Mouse (Mus musculus) intestine, embryonic 14.5 days (tissue): ENCODE results near the gene Cd79b. TPM values are rescaled to one million over a fixed set of nuclear protein-coding genes. Genes with fewer than 3 reads are reported as not detected.

Source experiments
- ATAC-seq: fragments of 200-750 bp; cut with Nextera tagmentation; replicated peaks from 2 replicates; pipeline ENCODE4 v1.8.0; 2017; ENCODE audit warnings: low read depth, moderate number of reproducible peaks, moderate TSS enrichment, moderate library complexity; ENCODE audit not compliant: low FRiP score, low TSS enrichment
- DNase-seq: peaks from one replicate; pipeline ENCODE4 v3.0.0-alpha.2; 2018; ENCODE audit warnings: low spot score
- H3K27ac ChIP-seq: fragments of 300-500 bp; sonication (generic); 2 replicates; pipeline ENCODE4 v1.5.1; 2014; ENCODE audit warnings: low read depth, mild to moderate bottlenecking, control low read depth
- H3K27me3 ChIP-seq: fragments of 300-500 bp; sonication (generic); replicated peaks from 2 replicates; pipeline ENCODE4 v1.6.1; 2014; ENCODE audit warnings: low read length, control low read depth; ENCODE audit not compliant: control insufficient read depth, insufficient read depth
- H3K36me3 ChIP-seq: fragments of 300-500 bp; sonication (generic); 2 replicates; pipeline ENCODE4 v1.6.1; 2014; ENCODE audit warnings: low read length, control low read depth; ENCODE audit not compliant: control insufficient read depth, insufficient read depth
- H3K4me1 ChIP-seq: fragments of 300-500 bp; sonication (generic); replicated peaks from 2 replicates; pipeline ENCODE4 v1.6.1; 2014; ENCODE audit warnings: low read length, control low read depth, mixed read lengths; ENCODE audit not compliant: control insufficient read depth, insufficient read depth
- H3K4me2 ChIP-seq: fragments of 300-500 bp; sonication (generic); 2 replicates; pipeline ENCODE4 v1.6.1; 2014; ENCODE audit warnings: low read length
- H3K4me3 ChIP-seq: fragments of 300-500 bp; sonication (generic); 2 replicates; pipeline ENCODE4 v1.5.1; 2014; ENCODE audit warnings: low read depth, low read length, control low read depth, mixed read lengths
- H3K9ac ChIP-seq: fragments of 300-500 bp; sonication (generic); 2 replicates; pipeline ENCODE4 v1.6.1; 2014; ENCODE audit warnings: mild to moderate bottlenecking, low read length
- H3K9me3 ChIP-seq: fragments of 300-500 bp; sonication (generic); 2 replicates; pipeline ENCODE4 v1.6.1; 2016; ENCODE audit warnings: low read length, control low read depth; ENCODE audit not compliant: control insufficient read depth
- WGBS: fragments of 180-500 bp; shearing (Covaris S2); extraction: QIAGEN DNeasy Blood & Tissue Kit; methylation state at CpG from one replicate; pipeline ENCODE4 v1.1.7; 2014; 5-methylcytosine and 5-hydroxymethylcytosine counted together
- polyA plus RNA-seq: library from polyadenylated mRNA; unstranded; fragments of >200 nt; fragmentation: Nextera tagmentation; extraction: Ambion mirVana; gene quantifications from 2 replicates; pipeline ENCODE4 v1.2.1, GENCODE M21; 2014

Cd79b gene
- polyA plus RNA-seq: 3.8 and 4.2 TPM in 2 replicates

GRCm38 (mm10) chr11:106314333-106314812 is at the start of gene Cd79b:
Gene Cd79b, minus strand, starts transcription at chr11:106314762.
- Histone ChIP-seq H3K9me3 (no peaks in the 10 kb centered on the region), H3K4me1 (peaks cover 19% of the 10 kb centered on the region), H3K27ac (no peak within 1 kb of the TSS), H3K4me3 (no peak within 1 kb of the TSS), H3K27me3 (no peaks in the 10 kb centered on the region), H3K4me2 (no peak within 1 kb of the TSS), H3K36me3 (no peaks in the 10 kb centered on the region), H3K9ac (no peak within 1 kb of the TSS)
- DNase-seq (no peak), ATAC-seq (no peak)
- 52% methylated on average over 9 of the region's 9 CpGs for WGBS

- Histone ChIP-seq H3K9ac (no peak overlapping the region), H3K4me3 (no peak overlapping the region), H3K36me3 (no peaks in the 10 kb centered on the region), H3K27ac (no peak overlapping the region), H3K9me3 (no peaks in the 10 kb centered on the region), H3K27me3 (no peaks in the 10 kb centered on the region), H3K4me2 (no peak overlapping the region), H3K4me1 (no peaks in the 10 kb centered on the region)
- 27% methylated on average over 5 of the region's 5 CpGs for WGBS
- ATAC-seq (no peak), DNase-seq (no peak)
Observed at GRCm38 (mm10) chr11:106359350-106359749, 44.8 kb upstream of the Cd79b start.

- DNase-seq: no peak
Observed at GRCm38 (mm10) chr11:106355382-106356128, 41.0 kb upstream of the Cd79b start.

GRCm38 (mm10) chr11:106354181-106354580 is 39.6 kb upstream of the Cd79b start:
- Histone ChIP-seq H3K4me2 (no peak overlapping the region), H3K4me1 (no peaks in the 10 kb centered on the region), H3K9me3 (no peaks in the 10 kb centered on the region), H3K9ac (no peak overlapping the region), H3K36me3 (no peaks in the 10 kb centered on the region), H3K27me3 (no peaks in the 10 kb centered on the region), H3K4me3 (no peak overlapping the region), H3K27ac (no peak overlapping the region)
- ATAC-seq (no peak), DNase-seq (no peak)
- 57% methylated on average over 1 of the region's 1 CpGs for WGBS

More at GRCm38 (mm10) chr11:106355382-106356128, 41.0 kb upstream of the Cd79b start:
- no peaks in the 10 kb centered on the region for H3K36me3 ChIP-seq
- no peaks in the 10 kb centered on the region for H3K27me3 ChIP-seq
- no peak overlapping the region for H3K9ac ChIP-seq
- H3K4me1 ChIP-seq: no peaks in the 10 kb centered on the region
- H3K4me2 ChIP-seq: no peak overlapping the region
- no peaks in the 10 kb centered on the region for H3K9me3 ChIP-seq
- no peak overlapping the region for H3K4me3 ChIP-seq
- 50% methylated on average over 19 of the region's 19 CpGs for WGBS
- no peak overlapping the region for H3K27ac ChIP-seq
- no peak for ATAC-seq

- ATAC-seq: no peak
- Histone ChIP-seq H3K27me3 (no peaks in the 10 kb centered on the region), H3K4me1 (no peaks in the 10 kb centered on the region), H3K4me2 (no peak within 1 kb of the TSS), H3K36me3 (no peaks in the 10 kb centered on the region), H3K27ac (no peak within 1 kb of the TSS), H3K9ac (no peak within 1 kb of the TSS), H3K9me3 (no peaks in the 10 kb centered on the region), H3K4me3 (no peak within 1 kb of the TSS)
- 81% methylated on average over 12 of the region's 12 CpGs for WGBS
- DNase-seq: no peak
Observed at GRCm38 (mm10) chr11:106353188-106353587, 38.6 kb upstream of the Cd79b start, which contains the start of gene Scn4a. Gene Scn4a, minus strand, starts transcription at chr11:106353288.

GRCm38 (mm10) chr11:106351941-106352340 is 37.4 kb upstream of the Cd79b start:
- no peak overlapping the region for H3K27ac ChIP-seq
- no peak overlapping the region for H3K4me3 ChIP-seq
- H3K9ac ChIP-seq: no peak overlapping the region
- ATAC-seq (no peak), DNase-seq (no peak)
- no peaks in the 10 kb centered on the region for H3K36me3 ChIP-seq
- no peaks in the 10 kb centered on the region for H3K27me3 ChIP-seq
- whole genome bisulfite sequencing: 74% methylated on average over 4 of the region's 4 CpGs
- no peaks in the 10 kb centered on the region for H3K9me3 ChIP-seq
- H3K4me1 ChIP-seq: no peaks in the 10 kb centered on the region
- no peak overlapping the region for H3K4me2 ChIP-seq

GRCm38 (mm10) chr11:106351253-106351652 is 36.7 kb upstream of the Cd79b start:
- no peaks in the 10 kb centered on the region for H3K9me3 ChIP-seq
- H3K4me3 ChIP-seq: no peak overlapping the region
- DNase-seq (no peak), ATAC-seq (no peak)
- H3K36me3 ChIP-seq: no peaks in the 10 kb centered on the region
- H3K4me1 ChIP-seq: no peaks in the 10 kb centered on the region
- no peak overlapping the region for H3K9ac ChIP-seq
- H3K27ac ChIP-seq: no peak overlapping the region
- no peaks in the 10 kb centered on the region for H3K27me3 ChIP-seq
- WGBS: 61% methylated on average over 3 of the region's 3 CpGs
- no peak overlapping the region for H3K4me2 ChIP-seq

- no peak overlapping the region for H3K4me2 ChIP-seq
- DNase-seq (no peak), ATAC-seq (no peak)
- WGBS: 31% methylated on average over 5 of the region's 5 CpGs
- no peak overlapping the region for H3K9ac ChIP-seq
- no peaks in the 10 kb centered on the region for H3K4me1 ChIP-seq
- no peaks in the 10 kb centered on the region for H3K36me3 ChIP-seq
- no peaks in the 10 kb centered on the region for H3K9me3 ChIP-seq
- H3K27ac ChIP-seq: no peak overlapping the region
- H3K4me3 ChIP-seq: no peak overlapping the region
- H3K27me3 ChIP-seq: no peaks in the 10 kb centered on the region
Observed at GRCm38 (mm10) chr11:106350853-106351252, 36.3 kb upstream of the Cd79b start.

GRCm38 (mm10) chr11:106349772-106350171 is 35.2 kb upstream of the Cd79b start:
- DNase-seq (no peak), ATAC-seq (no peak)
- no peaks in the 10 kb centered on the region for H3K4me1 ChIP-seq
- no peaks in the 10 kb centered on the region for H3K9me3 ChIP-seq
- no peaks in the 10 kb centered on the region for H3K36me3 ChIP-seq
- no peak overlapping the region for H3K4me2 ChIP-seq
- WGBS: 76% methylated on average over 6 of the region's 6 CpGs
- H3K27me3 ChIP-seq: no peaks in the 10 kb centered on the region
- H3K27ac ChIP-seq: no peak overlapping the region
- no peak overlapping the region for H3K9ac ChIP-seq
- no peak overlapping the region for H3K4me3 ChIP-seq
